Mouse (Mus musculus): ENCODE data around the gene Cacng2.

Gene Cacng2

DNA sequence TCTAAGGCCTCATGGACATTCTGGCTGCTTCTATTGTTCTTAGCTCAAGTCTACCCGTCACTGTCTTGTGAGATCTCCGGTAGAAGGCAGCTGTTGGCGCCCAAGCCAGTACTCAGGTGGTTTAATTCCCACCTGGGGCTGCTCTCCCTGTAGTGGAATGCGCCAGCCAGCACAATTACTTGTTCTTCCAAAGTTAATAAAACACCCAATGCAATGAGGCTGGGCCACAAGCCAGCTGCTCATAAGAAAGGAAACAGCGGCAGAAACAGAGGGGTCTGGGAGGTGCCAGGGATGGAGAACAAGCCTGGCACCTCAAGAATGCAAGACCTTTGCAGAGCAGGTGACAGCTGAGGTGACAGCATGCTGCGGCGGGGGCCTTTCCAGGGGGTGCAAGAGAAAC, 170.8 kb downstream of the Cacng2 start:
- no peak for DNase-seq (ENCODE audit: low read depth)

DNA sequence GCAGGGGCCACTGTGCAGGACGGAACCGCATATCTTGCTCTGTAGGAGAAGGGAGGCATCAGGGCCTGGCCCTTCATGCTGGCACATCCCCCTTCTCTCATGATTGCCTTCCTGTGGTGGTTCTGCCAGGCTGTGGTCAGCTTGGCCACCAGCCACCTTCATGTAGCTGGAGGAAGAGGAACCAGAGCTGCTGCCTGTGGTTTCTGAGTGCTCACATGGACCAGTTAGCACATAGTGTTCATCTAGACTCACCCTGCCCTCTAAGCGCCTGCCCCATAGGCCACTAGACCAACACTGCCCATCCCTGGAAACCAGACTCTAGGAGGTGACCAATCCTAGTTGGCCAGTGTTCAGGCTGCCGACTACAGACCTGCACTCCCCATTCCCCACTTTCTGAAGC, 174.1 kb downstream of the Cacng2 start:
- peak; percentile 75 for DNase-seq (ENCODE audit: low read depth)
